Mouse (Mus musculus) neural tube, embryonic 12.5 days (tissue): ENCODE data around the gene Ccdc30. TPM values are rescaled to one million over a fixed set of nuclear protein-coding genes. Genes with fewer than 3 reads are reported as not detected.
"Not testable (repeated sequence)": the region's sequence is repeated elsewhere in the genome, so short reads cannot be mapped to it uniquely, and the experiment has no call there.

Experiments used
- ATAC-seq: fragments of 200-750 bp; cut with Nextera tagmentation; 2 replicates; pipeline ENCODE4 v1.8.0; 2017; ENCODE audit warnings: low read depth, mild to moderate bottlenecking, moderate TSS enrichment, moderate library complexity; ENCODE audit not compliant: low FRiP score
- H3K27ac ChIP-seq: fragments of 300-500 bp; sonication (generic); 2 replicates; pipeline ENCODE4 v1.5.1; 2016
- H3K27me3 ChIP-seq: fragments of 300-500 bp; sonication (generic); replicated peaks from 2 replicates; pipeline ENCODE4 v1.6.1; 2016; ENCODE audit warnings: mild to moderate bottlenecking
- H3K36me3 ChIP-seq: fragments of 300-500 bp; sonication (generic); 2 replicates; pipeline ENCODE4 v1.6.1; 2016; ENCODE audit warnings: mild to moderate bottlenecking
- H3K4me1 ChIP-seq: fragments of 300-500 bp; sonication (generic); 2 replicates; pipeline ENCODE4 v1.6.1; 2016
- H3K4me2 ChIP-seq: fragments of 300-500 bp; sonication (generic); replicated peaks from 2 replicates; pipeline ENCODE4 v1.6.1; 2016; ENCODE audit warnings: mild to moderate bottlenecking
- H3K4me3 ChIP-seq: fragments of 300-500 bp; sonication (generic); 2 replicates; pipeline ENCODE4 v1.5.1; 2016
- H3K9ac ChIP-seq: fragments of 300-500 bp; sonication (generic); 2 replicates; pipeline ENCODE4 v1.6.1; 2016; ENCODE audit warnings: mild to moderate bottlenecking
- H3K9me3 ChIP-seq: fragments of 300-500 bp; sonication (generic); 2 replicates; pipeline ENCODE4 v1.6.1; 2016; ENCODE audit warnings: mild to moderate bottlenecking
- whole genome bisulfite sequencing: fragments of 180-500 bp; shearing (Covaris S2); methylation state at CpG from one replicate; pipeline ENCODE4 v1.1.7; 2016; 5-methylcytosine and 5-hydroxymethylcytosine counted together
- polyA plus RNA-seq: library from polyadenylated mRNA; unstranded; fragments of >200 nt; fragmentation: Nextera tagmentation; extraction: Ambion mirVana; gene quantifications from 2 replicates; pipeline ENCODE4 v1.2.1, GENCODE M21; 2016

Gene Ccdc30
- polyA plus RNA-seq, 1 experiment from 2014 or later: 15.1 TPM

GRCm38 (mm10) chr4:119295134-119295453 is 120.2 kb downstream of the Ccdc30 start:
- peak overlapping the region; percentile 7; the same call in 1 of the 2 replicates for H3K27ac ChIP-seq
- H3K27me3 ChIP-seq: no peaks in the 10 kb centered on the region
- peak overlapping the region; percentile 66 for H3K4me2 ChIP-seq
- H3K4me3 ChIP-seq: peak overlapping the region; percentile 100
- H3K36me3 ChIP-seq: peaks cover 5% of the 10 kb centered on the region; the same call in 1 of the 2 replicates
- no peaks in the 10 kb centered on the region for H3K9me3 ChIP-seq
- WGBS: 5% methylated on average over 6 of the region's 6 CpGs
- peak overlapping the region; percentile 95 for H3K9ac ChIP-seq
- H3K4me1 ChIP-seq: peaks cover 26% of the 10 kb centered on the region
- ATAC-seq: no peak

DNA sequence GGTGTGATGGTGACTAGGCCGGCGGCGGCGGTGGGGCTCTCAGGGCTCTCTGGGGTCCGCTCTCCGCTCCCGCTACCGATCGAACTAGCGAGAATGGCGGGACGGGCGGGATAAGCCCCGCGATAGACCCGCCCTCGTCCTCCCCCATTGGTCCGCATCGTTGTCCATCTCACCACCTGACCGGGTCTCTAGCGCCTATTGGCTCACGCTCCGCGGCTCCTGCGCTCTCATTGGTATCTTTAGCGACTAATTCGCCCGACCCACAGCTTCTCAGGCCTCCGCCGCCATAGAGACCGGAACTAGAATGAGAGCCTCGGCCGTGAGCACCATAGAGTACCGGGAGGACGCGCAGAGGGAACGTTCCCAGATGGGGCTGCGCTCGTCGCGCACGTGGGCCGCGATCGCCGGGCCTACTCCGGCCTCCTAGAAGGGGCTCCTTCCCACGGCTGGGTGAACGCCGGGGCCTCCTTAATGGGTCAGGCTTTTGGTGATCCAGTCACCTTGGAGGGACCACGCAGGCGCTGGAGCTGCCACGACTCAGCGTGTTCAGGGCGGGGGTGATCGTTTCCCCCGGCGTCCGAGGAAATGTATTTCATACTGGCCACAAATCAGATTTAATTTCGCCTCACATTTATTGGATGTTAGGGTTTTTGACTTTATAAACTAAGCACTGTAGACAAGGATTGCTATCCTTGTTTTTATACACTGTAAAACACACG is 120.7 kb downstream of the Ccdc30 start, which contains the start of gene Ybx1:
Gene Ybx1 (minus strand): TSS at position 190 of the 719 bp plus-strand sequence.
- H3K4me2 ChIP-seq: peak within 1 kb of the TSS; percentile 66
- H3K27ac ChIP-seq: peak within 1 kb of the TSS; percentile 84
- H3K27me3 ChIP-seq: no peaks in the 10 kb centered on the region
- ATAC-seq: peak; percentile 99
- H3K4me1 ChIP-seq: peaks cover 26% of the 10 kb centered on the region
- peaks cover 5% of the 10 kb centered on the region; the same call in 1 of the 2 replicates for H3K36me3 ChIP-seq
- no peaks in the 10 kb centered on the region for H3K9me3 ChIP-seq
- peak within 1 kb of the TSS; percentile 95 for H3K9ac ChIP-seq
- H3K4me3 ChIP-seq: peak within 1 kb of the TSS; percentile 100
- under 1% methylated on average over 61 of the region's 61 CpGs for WGBS

- Histone ChIP-seq H3K4me3 (peak overlapping the region; percentile 100), H3K27ac (peak overlapping the region; percentile 84), H3K36me3 (peaks cover 9% of the 10 kb centered on the region; the same call in 1 of the 2 replicates), H3K27me3 (no peaks in the 10 kb centered on the region), H3K9me3 (no peaks in the 10 kb centered on the region), H3K4me2 (peak overlapping the region; percentile 66), H3K9ac (peak overlapping the region; percentile 95), H3K4me1 (peaks cover 26% of the 10 kb centered on the region)
- peak; percentile 62 for ATAC-seq
- under 1% methylated on average over 63 of the region's 80 CpGs for WGBS
These were observed 121.6 kb downstream of the Ccdc30 start for GRCm38 (mm10) chr4:119293574-119294258.

DNA sequence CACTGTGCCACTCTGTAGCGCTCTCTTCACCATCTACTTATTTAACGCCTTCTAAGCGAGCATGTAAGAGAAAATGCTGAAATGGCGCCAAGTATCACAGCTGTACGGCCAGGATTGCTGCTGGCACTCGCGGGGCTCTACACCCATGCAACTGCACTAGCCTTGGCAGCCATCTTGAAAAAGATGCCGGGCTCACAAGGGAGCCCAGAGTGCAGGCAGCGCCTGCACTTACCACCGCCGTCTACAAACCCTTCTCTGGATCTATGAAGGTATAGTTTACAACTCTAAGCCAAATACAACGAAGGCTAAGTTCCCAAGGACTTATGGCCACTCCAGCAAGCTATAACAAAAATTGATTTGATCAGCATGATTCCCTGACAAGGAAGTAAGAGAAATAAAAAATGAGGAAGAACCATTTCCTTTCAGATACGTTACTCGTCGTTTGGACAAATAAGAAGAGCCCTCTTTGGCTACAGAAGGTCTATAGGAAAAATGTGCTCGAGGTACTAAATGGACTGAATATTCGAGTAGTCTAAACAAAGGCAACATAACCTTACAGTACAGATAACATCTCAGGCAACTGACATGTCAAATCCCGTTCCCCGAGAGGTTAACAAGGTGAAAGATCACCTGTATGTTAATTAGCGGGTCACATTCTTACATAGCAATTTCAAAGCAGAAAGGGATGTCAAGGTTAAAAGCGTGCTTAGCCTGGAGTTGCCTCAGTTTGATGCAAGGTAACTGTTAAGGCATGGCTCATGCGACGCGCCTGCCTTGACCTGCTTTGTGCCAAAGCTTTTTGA is 122.3 kb downstream of the Ccdc30 start:
- no peaks in the 10 kb centered on the region for H3K27me3 ChIP-seq
- peak overlapping the region; percentile 95 for H3K9ac ChIP-seq
- WGBS: 2% methylated on average over 24 of the region's 24 CpGs
- no peak overlapping the region for H3K27ac ChIP-seq
- no peaks in the 10 kb centered on the region for H3K9me3 ChIP-seq
- H3K4me1 ChIP-seq: peaks cover 26% of the 10 kb centered on the region
- peak overlapping the region; percentile 100 for H3K4me3 ChIP-seq
- H3K4me2 ChIP-seq: peak overlapping the region; percentile 66
- H3K36me3 ChIP-seq: peaks cover 9% of the 10 kb centered on the region; the same call in 1 of the 2 replicates
- no peak for ATAC-seq

DNA sequence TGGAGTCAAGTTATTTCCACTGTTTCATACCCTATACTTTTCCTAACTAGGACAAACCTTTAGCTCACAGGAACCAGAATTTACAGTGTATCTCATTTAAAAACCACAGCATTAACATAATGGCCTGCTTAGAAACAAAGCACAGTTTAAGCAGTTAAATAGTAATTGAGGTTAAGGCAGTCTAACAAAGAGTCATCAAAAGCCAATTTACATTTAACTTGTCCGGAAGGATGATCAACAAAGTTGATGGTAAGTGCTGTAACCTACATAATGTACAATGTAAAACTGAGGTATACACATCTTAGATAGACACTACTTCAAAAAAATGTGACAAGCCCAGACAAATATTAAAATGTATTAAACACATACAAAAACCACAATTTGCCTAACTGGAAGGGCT is 123.4 kb downstream of the Ccdc30 start:
- 78% methylated on average over 1 of the region's 1 CpGs for WGBS
- Histone ChIP-seq H3K27ac (no peak overlapping the region), H3K4me1 (peaks cover 26% of the 10 kb centered on the region), H3K4me3 (peak overlapping the region; percentile 100), H3K9ac (peak overlapping the region; percentile 95; the same call in 1 of the 2 replicates), H3K27me3 (no peaks in the 10 kb centered on the region), H3K4me2 (peak overlapping the region; percentile 66), H3K9me3 (no peaks in the 10 kb centered on the region), H3K36me3 (peaks cover 12% of the 10 kb centered on the region; the same call in 1 of the 2 replicates)
- no peak for ATAC-seq

GRCm38 (mm10) chr4:119285336-119285735 is 130.0 kb downstream of the Ccdc30 start:
- Histone ChIP-seq H3K27me3 (no peaks in the 10 kb centered on the region), H3K4me2 (no peak overlapping the region), H3K9ac (no peak overlapping the region), H3K9me3 (no peaks in the 10 kb centered on the region), H3K27ac (no peak overlapping the region), H3K4me1 (no peaks in the 10 kb centered on the region; the same call in 1 of the 2 replicates), H3K4me3 (no peak overlapping the region), H3K36me3 (peaks cover 49% of the 10 kb centered on the region)
- WGBS: 92% methylated on average over 2 of the region's 2 CpGs
- no peak for ATAC-seq

DNA sequence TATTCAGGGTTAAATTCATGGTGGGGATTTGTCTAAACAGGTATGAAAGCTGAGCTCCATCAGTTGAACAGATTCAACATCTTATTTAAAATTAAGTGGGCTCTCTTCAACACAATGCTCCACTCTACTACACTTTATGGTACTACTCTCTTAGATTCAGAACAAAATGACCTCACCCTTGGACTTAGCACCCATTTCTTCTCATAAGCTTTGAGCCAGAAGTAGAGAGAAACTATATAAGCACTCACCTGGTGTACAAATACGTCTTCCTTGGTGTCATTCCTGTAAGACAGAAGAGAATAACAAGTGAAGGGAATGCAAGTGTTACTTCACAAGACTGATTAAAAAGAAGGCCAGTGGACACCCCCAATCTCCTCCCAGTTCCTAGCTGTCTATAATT is 130.5 kb downstream of the Ccdc30 start:
- 84% methylated on average over 1 of the region's 1 CpGs for WGBS
- H3K27ac ChIP-seq: no peak overlapping the region
- H3K4me2 ChIP-seq: no peak overlapping the region
- no peak for ATAC-seq
- no peak overlapping the region for H3K9ac ChIP-seq
- H3K4me1 ChIP-seq: no peaks in the 10 kb centered on the region
- no peaks in the 10 kb centered on the region for H3K9me3 ChIP-seq
- no peak overlapping the region for H3K4me3 ChIP-seq
- H3K27me3 ChIP-seq: no peaks in the 10 kb centered on the region
- H3K36me3 ChIP-seq: peaks cover 54% of the 10 kb centered on the region

DNA sequence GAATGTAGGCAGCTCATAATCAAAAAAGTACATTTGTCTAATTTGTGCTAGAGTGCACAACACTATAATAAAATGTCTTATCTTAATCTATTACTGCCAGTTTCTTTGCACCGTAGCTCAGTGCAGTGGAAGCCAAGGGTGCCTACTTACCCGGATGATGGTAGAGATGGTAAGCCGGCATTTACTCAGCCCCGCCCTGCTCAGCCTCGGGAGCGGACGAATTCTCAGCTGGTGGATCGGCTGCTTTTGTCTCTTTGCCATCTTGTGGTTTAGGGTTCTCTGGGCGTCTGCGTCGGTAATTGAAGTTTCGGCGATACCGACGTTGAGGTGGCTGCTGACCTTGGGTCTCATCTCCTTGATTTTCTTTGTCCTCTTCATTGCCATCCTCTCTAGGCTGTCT is 136.5 kb downstream of the Ccdc30 start:
- WGBS: 91% methylated on average over 15 of the region's 15 CpGs
- not testable (repeated sequence) for ATAC-seq
- H3K36me3 ChIP-seq: peaks cover 89% of the 10 kb centered on the region

GRCm38 (mm10) chr4:119275726-119276125 is 139.6 kb downstream of the Ccdc30 start:
- Histone ChIP-seq H3K4me2 (no peak overlapping the region), H3K9me3 (no peaks in the 10 kb centered on the region), H3K27me3 (no peaks in the 10 kb centered on the region), H3K36me3 (peaks cover 86% of the 10 kb centered on the region), H3K9ac (no peak overlapping the region), H3K27ac (no peak overlapping the region), H3K4me1 (no peaks in the 10 kb centered on the region), H3K4me3 (no peak overlapping the region)
- 82% methylated on average over 2 of the region's 2 CpGs for WGBS
- ATAC-seq: no peak

More for the DNA sequence above, 136.5 kb downstream of the Ccdc30 start:
- not testable (repeated sequence) for H3K4me3 ChIP-seq, H3K9me3 ChIP-seq, H3K9ac ChIP-seq, H3K27me3 ChIP-seq, H3K4me1 ChIP-seq, H3K4me2 ChIP-seq, H3K27ac ChIP-seq

- no peaks in the 10 kb centered on the region for H3K27me3 ChIP-seq
- H3K36me3 ChIP-seq: peaks cover 88% of the 10 kb centered on the region
- no peak overlapping the region for H3K4me2 ChIP-seq
- ATAC-seq: no peak
- no peak overlapping the region for H3K4me3 ChIP-seq
- 87% methylated on average over 2 of the region's 2 CpGs for WGBS
- no peak overlapping the region for H3K27ac ChIP-seq
- H3K4me1 ChIP-seq: no peaks in the 10 kb centered on the region
- H3K9me3 ChIP-seq: no peaks in the 10 kb centered on the region
- no peak overlapping the region for H3K9ac ChIP-seq
These were observed 140.1 kb downstream of the Ccdc30 start for GRCm38 (mm10) chr4:119275226-119275625.

DNA sequence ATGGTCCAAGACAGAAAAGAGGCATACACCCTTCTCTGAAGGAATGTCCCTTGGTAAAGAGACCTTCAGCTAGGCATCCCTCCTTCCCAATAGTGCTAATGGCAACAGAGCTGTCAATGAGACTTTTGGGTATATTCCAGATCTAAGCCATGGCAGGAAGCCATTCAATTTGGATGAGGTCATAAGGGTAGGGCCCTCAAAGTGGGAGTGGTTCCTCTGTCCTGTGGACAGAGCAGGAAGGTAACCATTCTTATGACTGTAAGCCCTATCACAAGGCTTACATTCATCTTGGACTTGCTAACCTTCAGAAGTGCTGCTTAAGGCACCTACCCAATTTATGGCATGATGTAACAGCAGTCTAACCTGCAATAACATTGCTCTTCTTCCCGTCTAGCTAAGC is 140.7 kb downstream of the Ccdc30 start:
- Histone ChIP-seq H3K9me3 (no peaks in the 10 kb centered on the region), H3K9ac (no peak overlapping the region), H3K4me2 (no peak overlapping the region), H3K4me3 (no peak overlapping the region), H3K36me3 (peaks cover 88% of the 10 kb centered on the region), H3K27ac (no peak overlapping the region), H3K4me1 (no peaks in the 10 kb centered on the region), H3K27me3 (no peaks in the 10 kb centered on the region)
- WGBS: 88% methylated on average over 1 of the region's 1 CpGs
- no peak for ATAC-seq
